Mouse (Mus musculus): ENCODE measurements around the gene Svep1. TPM values are rescaled to one million over a fixed set of nuclear protein-coding genes. Genes with fewer than 3 reads are reported as not detected.

The Svep1 gene
- polyA plus RNA-seq, 1 experiment from 2014 or later = 2.6 TPM

- H3K27me3 ChIP-seq (ENCODE audit: control insufficient read depth, insufficient read depth, low read length) = no peaks in the 10 kb centered on the region
- H3K9ac ChIP-seq (ENCODE audit: low read length) = no peak overlapping the region
- H3K36me3 ChIP-seq (ENCODE audit: control insufficient read depth, insufficient read depth, low read length) = no peaks in the 10 kb centered on the region
- ATAC-seq (ENCODE audit: low FRiP score, low TSS enrichment) (no peak), DNase-seq (ENCODE audit: low spot score) (no peak)
- H3K27ac ChIP-seq (replicated peaks) = no peak overlapping the region
- H3K9me3 ChIP-seq (ENCODE audit: control insufficient read depth, low read length) = 0 out of 2 replicates have a peak, but pooled peaks cover 5% of the 10 kb centered on the region
- no peak overlapping the region for H3K4me2 ChIP-seq (replicated peaks; ENCODE audit: low read depth)
- TF ChIP-seq EP300 (optimal IDR thresholded peaks at IDR 0.05) = no peak
- no peak for TF ChIP-seq CTCF (IDR thresholded peaks at IDR 0.05; ENCODE audit: low read depth)
- H3K4me1 ChIP-seq (replicated peaks; ENCODE audit: control insufficient read depth, insufficient read depth) = no peaks in the 10 kb centered on the region
- no peak overlapping the region for H3K4me3 ChIP-seq (ENCODE audit: low read depth, low read length)
- WGBS = 62% methylated on average over 4 of the region's 4 CpGs
These were observed 9.4 kb downstream of the Svep1 start for GRCm38 (mm10) chr4:58197230-58197629.

GRCm38 (mm10) chr4:58196795-58197194 is 9.9 kb downstream of the Svep1 start:
- Histone ChIP-seq H3K27ac (replicated peaks) (no peak overlapping the region), H3K4me1 (replicated peaks; ENCODE audit: control insufficient read depth, insufficient read depth) (no peaks in the 10 kb centered on the region), H3K4me2 (replicated peaks; ENCODE audit: low read depth) (no peak overlapping the region), H3K9ac (ENCODE audit: low read length) (no peak overlapping the region), H3K4me3 (ENCODE audit: low read depth, low read length) (no peak overlapping the region), H3K36me3 (ENCODE audit: control insufficient read depth, insufficient read depth, low read length) (no peaks in the 10 kb centered on the region), H3K27me3 (ENCODE audit: control insufficient read depth, insufficient read depth, low read length) (no peaks in the 10 kb centered on the region), H3K9me3 (ENCODE audit: control insufficient read depth, low read length) (0 out of 2 replicates have a peak, but pooled peaks cover 5% of the 10 kb centered on the region)
- TF ChIP-seq EP300 (optimal IDR thresholded peaks at IDR 0.05) (no peak), CTCF (IDR thresholded peaks at IDR 0.05; ENCODE audit: low read depth) (no peak)
- no peak for ATAC-seq (ENCODE audit: low FRiP score, low TSS enrichment)
- WGBS = 44% methylated on average over 4 of the region's 4 CpGs
- no peak for DNase-seq (ENCODE audit: low spot score)

GRCm38 (mm10) chr4:58195936-58196335 is 10.7 kb downstream of the Svep1 start:
- Histone ChIP-seq H3K4me1 (replicated peaks; ENCODE audit: control insufficient read depth, insufficient read depth) (no peaks in the 10 kb centered on the region), H3K4me2 (replicated peaks; ENCODE audit: low read depth) (no peak overlapping the region), H3K9me3 (ENCODE audit: control insufficient read depth, low read length) (0 out of 2 replicates have a peak, but pooled peaks cover 5% of the 10 kb centered on the region), H3K36me3 (ENCODE audit: control insufficient read depth, insufficient read depth, low read length) (no peaks in the 10 kb centered on the region), H3K27ac (replicated peaks) (no peak overlapping the region), H3K4me3 (ENCODE audit: low read depth, low read length) (no peak overlapping the region), H3K9ac (ENCODE audit: low read length) (no peak overlapping the region), H3K27me3 (ENCODE audit: control insufficient read depth, insufficient read depth, low read length) (no peaks in the 10 kb centered on the region)
- TF ChIP-seq CTCF (IDR thresholded peaks at IDR 0.05; ENCODE audit: low read depth) (no peak), EP300 (optimal IDR thresholded peaks at IDR 0.05) (no peak)
- 79% methylated on average over 2 of the region's 2 CpGs for WGBS
- ATAC-seq (ENCODE audit: low FRiP score, low TSS enrichment) = no peak
- no peak for DNase-seq (ENCODE audit: low spot score)

GRCm38 (mm10) chr4:58189281-58189680 is 17.4 kb downstream of the Svep1 start:
- H3K36me3 ChIP-seq (ENCODE audit: control insufficient read depth, insufficient read depth, low read length) = no peaks in the 10 kb centered on the region
- WGBS = 60% methylated on average over 5 of the region's 5 CpGs
- DNase-seq (ENCODE audit: low spot score) = no peak
- no peak overlapping the region for H3K9ac ChIP-seq (ENCODE audit: low read length)
- no peak overlapping the region for H3K4me3 ChIP-seq (ENCODE audit: low read depth, low read length)
- 0 out of 2 replicates have a peak, but pooled peaks cover under 1% of the 10 kb centered on the region for H3K4me1 ChIP-seq (replicated peaks; ENCODE audit: control insufficient read depth, insufficient read depth)
- no peak for TF ChIP-seq CTCF (IDR thresholded peaks at IDR 0.05; ENCODE audit: low read depth)
- no peak for TF ChIP-seq EP300 (optimal IDR thresholded peaks at IDR 0.05)
- H3K4me2 ChIP-seq (replicated peaks; ENCODE audit: low read depth) = no peak overlapping the region
- H3K9me3 ChIP-seq (ENCODE audit: control insufficient read depth, low read length) = no peaks in the 10 kb centered on the region
- ATAC-seq (ENCODE audit: low FRiP score, low TSS enrichment) = no peak
- no peaks in the 10 kb centered on the region for H3K27me3 ChIP-seq (ENCODE audit: control insufficient read depth, insufficient read depth, low read length)
- no peak overlapping the region for H3K27ac ChIP-seq (replicated peaks)

GRCm38 (mm10) chr4:58185401-58185800 is 21.3 kb downstream of the Svep1 start:
- Histone ChIP-seq H3K9ac (ENCODE audit: low read length) (no peak overlapping the region), H3K36me3 (ENCODE audit: control insufficient read depth, insufficient read depth, low read length) (no peaks in the 10 kb centered on the region), H3K4me1 (replicated peaks; ENCODE audit: control insufficient read depth, insufficient read depth) (0 out of 2 replicates have a peak, but pooled peaks cover 2% of the 10 kb centered on the region), H3K4me2 (replicated peaks; ENCODE audit: low read depth) (no peak overlapping the region), H3K9me3 (ENCODE audit: control insufficient read depth, low read length) (no peaks in the 10 kb centered on the region), H3K4me3 (ENCODE audit: low read depth, low read length) (no peak overlapping the region), H3K27me3 (ENCODE audit: control insufficient read depth, insufficient read depth, low read length) (no peaks in the 10 kb centered on the region), H3K27ac (replicated peaks) (no peak overlapping the region)
- no peak for DNase-seq (ENCODE audit: low spot score)
- ATAC-seq (ENCODE audit: low FRiP score, low TSS enrichment) = no peak
- no peak for TF ChIP-seq CTCF (IDR thresholded peaks at IDR 0.05; ENCODE audit: low read depth)
- TF ChIP-seq EP300 (optimal IDR thresholded peaks at IDR 0.05) = no peak
- WGBS = 62% methylated on average over 3 of the region's 3 CpGs

GRCm38 (mm10) chr4:58184681-58185341 is 21.8 kb downstream of the Svep1 start:
- Histone ChIP-seq H3K36me3 (ENCODE audit: control insufficient read depth, insufficient read depth, low read length) (no peaks in the 10 kb centered on the region), H3K9me3 (ENCODE audit: control insufficient read depth, low read length) (no peaks in the 10 kb centered on the region), H3K27ac (replicated peaks) (no peak overlapping the region), H3K4me3 (ENCODE audit: low read depth, low read length) (no peak overlapping the region), H3K9ac (ENCODE audit: low read length) (no peak overlapping the region), H3K4me1 (replicated peaks; ENCODE audit: control insufficient read depth, insufficient read depth) (0 out of 2 replicates have a peak, but pooled peaks cover 2% of the 10 kb centered on the region), H3K4me2 (replicated peaks; ENCODE audit: low read depth) (no peak overlapping the region), H3K27me3 (ENCODE audit: control insufficient read depth, insufficient read depth, low read length) (no peaks in the 10 kb centered on the region)
- TF ChIP-seq EP300 (optimal IDR thresholded peaks at IDR 0.05) = no peak
- no peak for TF ChIP-seq CTCF (IDR thresholded peaks at IDR 0.05; ENCODE audit: low read depth)
- ATAC-seq (ENCODE audit: low FRiP score, low TSS enrichment) (peak; percentile 24; the same call in 1 of the 2 replicates), DNase-seq (ENCODE audit: low spot score) (no peak)
- WGBS = 45% methylated on average over 5 of the region's 5 CpGs
